Mouse (Mus musculus) bone marrow macrophage, adult 2 months (primary cell): Measurements from ENCODE around the gene Gm14401.
"Not testable (repeated sequence)": the region's sequence is repeated elsewhere in the genome, so short reads cannot be mapped to it uniquely, and the experiment has no call there.

Experiments
- CTCF ChIP-seq: IDR thresholded peaks from 2 replicates; pipeline ENCODE4 v1.5.1; 2012; ENCODE audit warnings: low read depth, mild to moderate bottlenecking, low read length, moderate library complexity
- POLR2A ChIP-seq: IDR thresholded peaks from 2 replicates; pipeline ENCODE4 v1.6.1; 2012; ENCODE audit warnings: mild to moderate bottlenecking, low read depth, low read length, borderline replicate concordance

- not testable (repeated sequence) for TF ChIP-seq CTCF, POLR2A
Measured at GRCm38 (mm10) chr2:177073432-177074423, at the start of gene Gm14401.
